Mouse (Mus musculus): ENCODE measurements around the gene St3gal3.
A peak's percentile ranks its signal among the peaks of the same experiment; 100 is the strongest.

DNA sequence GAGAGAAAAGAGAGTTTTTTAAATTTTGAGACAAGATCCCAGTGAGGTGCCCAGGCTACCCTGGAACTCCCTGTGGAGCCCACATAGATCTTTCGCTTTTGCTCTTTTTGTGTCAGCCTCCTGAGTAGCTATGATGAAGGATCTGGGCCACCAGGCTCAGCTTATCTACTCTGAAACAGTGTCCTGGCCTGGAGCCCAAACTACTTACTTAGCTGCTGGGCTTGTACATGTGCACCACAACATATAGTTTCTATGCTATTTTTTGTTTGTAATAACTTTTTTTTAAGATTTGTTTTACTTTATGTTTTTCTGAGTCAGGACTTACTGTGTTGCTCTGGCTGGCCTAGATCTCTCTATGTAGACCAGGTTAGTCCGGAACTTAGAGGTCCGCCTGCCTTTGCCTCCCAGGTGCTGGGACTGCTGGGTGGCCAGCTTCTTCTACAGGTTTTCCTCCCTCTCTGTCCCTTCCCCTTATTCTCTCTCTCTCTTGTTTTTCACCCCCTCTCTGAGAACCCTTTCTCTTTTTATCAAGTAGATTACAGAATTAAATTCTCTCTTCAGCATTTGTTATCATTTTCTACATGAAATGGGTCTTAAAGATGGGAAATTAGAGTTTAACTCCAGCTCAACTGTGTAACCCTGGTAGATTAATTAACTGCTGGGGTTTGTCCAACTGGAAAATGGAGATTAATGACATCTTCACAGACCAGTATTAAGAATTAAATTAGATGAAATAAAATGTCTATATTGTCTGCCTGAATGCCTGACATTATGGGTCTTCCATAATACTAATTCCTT is 29.3 kb downstream of the St3gal3 start:
- TF ChIP-seq CTCF (IDR thresholded peaks at IDR 0.05; ENCODE audit: low read depth) (no peak), EP300 (IDR thresholded peaks at IDR 0.05; ENCODE audit: low read depth) (peak; percentile 63)
